Mouse (Mus musculus) liver, adult 10 weeks (tissue): ENCODE data around the gene Gm28308. TPM values are rescaled to one million over a fixed set of nuclear protein-coding genes. Genes with fewer than 3 reads are reported as not detected.

Source experiments
- polyA plus RNA-seq: library from polyadenylated mRNA; stranded (reverse); fragments of 350-450 nt; fragmentation: Illumina TruSeq; extraction: RNeasy Lipid Tissue Mini Kit (QIAGEN cat#74804); gene quantifications from one replicate; pipeline ENCODE4 v1.2.3, GENCODE M21; 2014; ENCODE audit warnings: low read depth, low replicate concordance

Gm28308 gene
- polyA plus RNA-seq, 1 experiment from 2014 or later = not detected

Other genes starting within 250 kb of the Gm28308 start
- 33.2 TPM for gene Skap2, start 200.8 kb downstream of the Gm28308 start, polyA plus RNA-seq
- not detected for gene Hoxa1, start 55.0 kb downstream of the Gm28308 start, polyA plus RNA-seq
- 0.58 TPM for gene Hoxa2, start 48.5 kb downstream of the Gm28308 start, polyA plus RNA-seq
- 0.13 TPM for gene 5730596B20Rik, start 35.8 kb downstream of the Gm28308 start, polyA plus RNA-seq
- not detected for gene Hoxa4, start 21.6 kb downstream of the Gm28308 start, polyA plus RNA-seq
- gene Hoxa5, start 8.8 kb downstream of the Gm28308 start, polyA plus RNA-seq = 0.61 TPM
- not detected for gene Hoxa6, start 4.6 kb downstream of the Gm28308 start, polyA plus RNA-seq
- 0.53 TPM for gene Hoxa3, start within 50 bp of the Gm28308 start, polyA plus RNA-seq
- gene Hoxa7, start 8.5 kb upstream of the Gm28308 start, polyA plus RNA-seq = not detected
- not detected for gene Hoxa9, start 17.8 kb upstream of the Gm28308 start, polyA plus RNA-seq
- not detected for gene Hoxa10, start 27.5 kb upstream of the Gm28308 start, polyA plus RNA-seq
- not detected for gene Hoxa11, start 32.5 kb upstream of the Gm28308 start, polyA plus RNA-seq
- not detected for gene Hoxa13, start 47.5 kb upstream of the Gm28308 start, polyA plus RNA-seq
- gene Evx1, start 100.2 kb upstream of the Gm28308 start, polyA plus RNA-seq = not detected